Mouse (Mus musculus) cerebellum, postnatal 25 days (tissue): ENCODE results near the gene Satb2.

Experiments used
- DNase-seq, 2 experiments: peaks; one replicate each; pipeline ENCODE4 v3.0.0; 2021; ENCODE audit warnings: mixed read lengths in 2 of 2

The Satb2 gene

DNA sequence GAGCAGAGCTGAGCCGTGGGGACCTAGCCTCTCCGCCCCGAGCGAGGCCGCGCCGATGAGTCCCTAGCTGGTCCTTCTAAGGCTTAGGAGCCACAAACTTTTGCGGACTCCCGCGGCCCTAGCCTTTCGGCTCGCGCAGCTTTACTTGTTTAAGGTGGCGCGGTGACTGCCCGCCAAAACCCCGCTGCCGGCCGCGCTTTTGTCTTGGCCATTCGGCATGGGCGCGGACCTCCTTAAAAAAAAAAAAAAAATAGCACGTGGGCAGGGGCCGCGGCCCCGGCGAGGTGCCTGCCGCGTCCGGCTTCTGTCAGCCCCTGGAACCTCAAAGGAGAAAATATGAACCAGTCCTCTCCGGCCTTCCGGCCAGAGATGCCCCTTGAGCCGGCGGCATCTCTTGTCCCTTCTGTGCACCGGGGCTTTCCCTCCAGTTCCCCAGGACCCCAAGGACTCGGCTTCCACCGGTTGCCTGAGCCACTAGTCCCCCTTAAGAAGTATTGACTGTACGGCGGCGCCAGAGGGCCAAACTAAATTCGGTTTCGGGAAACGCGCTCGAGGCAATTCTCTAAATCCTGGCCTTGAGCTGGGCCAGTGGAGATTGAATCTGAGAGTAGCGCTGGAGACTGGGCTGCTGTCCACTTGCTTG, 5.4 kb downstream of the Satb2 start:
- peak; percentile 98 for DNase-seq

DNA sequence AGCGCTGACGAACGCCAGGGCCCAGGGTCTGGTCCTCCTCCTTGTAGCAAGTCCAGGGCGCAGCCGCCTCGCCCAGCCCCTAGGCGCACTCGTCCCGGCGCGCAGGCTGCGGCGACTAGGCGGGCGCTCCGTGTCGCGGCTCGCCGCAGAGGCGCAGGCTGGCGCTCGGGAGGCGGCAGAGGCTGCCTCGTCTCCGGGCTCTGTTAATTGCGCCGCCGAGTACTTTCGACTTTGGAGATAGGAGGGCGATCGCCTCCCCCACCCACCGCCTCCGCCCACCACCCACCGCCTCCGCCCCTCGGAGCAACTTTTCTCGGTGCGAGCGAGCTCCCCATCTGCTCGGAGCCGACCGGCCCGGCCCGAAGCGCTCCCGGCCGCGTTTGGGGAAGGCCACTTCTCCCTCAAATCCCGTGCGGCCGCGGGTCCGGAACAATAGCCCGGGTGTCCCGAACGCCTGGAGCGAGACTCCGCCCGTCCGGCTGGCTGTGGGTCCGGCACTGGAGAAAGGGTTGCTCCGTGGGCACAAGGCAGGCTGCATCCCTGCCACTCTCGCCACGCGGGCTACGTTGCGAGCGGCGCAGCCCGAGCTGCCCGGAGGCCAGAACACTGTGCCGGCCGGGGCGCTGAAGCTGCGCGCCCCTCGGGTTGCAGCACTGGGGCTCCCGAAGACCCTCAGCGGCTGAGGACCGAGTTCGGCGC, 6.0 kb downstream of the Satb2 start:
- DNase-seq: peak; percentile 58 to 65

DNA sequence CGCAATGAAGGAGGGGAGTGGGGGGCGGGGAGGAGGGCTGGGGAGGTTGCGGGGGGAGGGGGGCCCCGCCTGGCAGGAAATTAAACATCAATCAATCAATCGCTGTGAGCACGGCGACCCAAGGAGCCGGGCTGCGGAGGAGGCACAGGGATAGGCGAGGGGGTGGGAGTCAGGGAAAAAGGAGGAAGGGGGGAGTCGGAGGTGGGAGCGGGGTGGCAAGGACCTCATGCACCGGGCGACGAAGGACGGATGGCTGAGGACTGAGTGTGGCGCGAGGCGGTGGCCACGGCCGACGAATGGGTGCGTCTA, 6.6 kb downstream of the Satb2 start:
- no peak for DNase-seq

DNA sequence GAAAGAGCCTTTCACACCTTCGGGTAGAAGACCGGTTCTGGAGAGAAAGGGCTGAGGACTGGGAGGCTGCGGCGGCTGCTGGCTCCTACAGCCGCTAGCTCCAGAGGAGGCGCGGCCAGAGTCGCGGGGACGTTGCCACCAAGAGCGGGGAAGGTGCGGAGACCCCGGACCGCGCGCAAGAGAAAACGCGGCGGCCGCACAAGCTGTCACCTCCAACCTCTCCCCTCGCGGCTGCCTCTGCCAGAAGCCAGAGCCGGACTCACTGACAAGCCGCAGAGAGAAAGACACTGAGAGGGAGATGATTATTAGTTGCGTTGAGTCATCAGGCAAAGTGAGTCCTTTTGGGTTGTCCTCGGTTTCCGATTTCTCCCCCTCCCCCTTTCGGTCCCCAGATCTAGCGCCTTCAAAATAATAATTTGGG, 7.0 kb downstream of the Satb2 start:
- DNase-seq: peak; percentile 33 to 35

DNA sequence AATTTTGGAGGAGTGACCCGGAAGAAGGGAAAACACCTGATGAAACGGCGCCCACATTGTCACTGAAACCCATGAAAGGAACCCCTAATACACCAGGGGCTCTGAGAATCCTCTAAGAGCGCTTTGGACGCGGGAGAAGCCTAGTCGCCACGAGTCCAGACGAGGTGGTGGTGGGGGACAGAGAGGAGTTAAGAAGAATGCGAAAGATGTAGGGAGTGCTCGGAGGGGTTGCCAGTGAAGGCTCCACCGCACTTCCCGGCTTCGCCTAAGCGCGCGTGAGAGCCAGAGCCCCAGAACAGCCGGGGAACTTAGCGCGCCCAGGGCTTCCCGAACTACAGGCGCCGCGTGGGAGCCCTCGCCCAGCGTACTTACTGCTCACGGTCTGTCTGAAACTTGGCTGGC, 7.7 kb downstream of the Satb2 start:
- DNase-seq: peak; percentile 25 to 29

DNA sequence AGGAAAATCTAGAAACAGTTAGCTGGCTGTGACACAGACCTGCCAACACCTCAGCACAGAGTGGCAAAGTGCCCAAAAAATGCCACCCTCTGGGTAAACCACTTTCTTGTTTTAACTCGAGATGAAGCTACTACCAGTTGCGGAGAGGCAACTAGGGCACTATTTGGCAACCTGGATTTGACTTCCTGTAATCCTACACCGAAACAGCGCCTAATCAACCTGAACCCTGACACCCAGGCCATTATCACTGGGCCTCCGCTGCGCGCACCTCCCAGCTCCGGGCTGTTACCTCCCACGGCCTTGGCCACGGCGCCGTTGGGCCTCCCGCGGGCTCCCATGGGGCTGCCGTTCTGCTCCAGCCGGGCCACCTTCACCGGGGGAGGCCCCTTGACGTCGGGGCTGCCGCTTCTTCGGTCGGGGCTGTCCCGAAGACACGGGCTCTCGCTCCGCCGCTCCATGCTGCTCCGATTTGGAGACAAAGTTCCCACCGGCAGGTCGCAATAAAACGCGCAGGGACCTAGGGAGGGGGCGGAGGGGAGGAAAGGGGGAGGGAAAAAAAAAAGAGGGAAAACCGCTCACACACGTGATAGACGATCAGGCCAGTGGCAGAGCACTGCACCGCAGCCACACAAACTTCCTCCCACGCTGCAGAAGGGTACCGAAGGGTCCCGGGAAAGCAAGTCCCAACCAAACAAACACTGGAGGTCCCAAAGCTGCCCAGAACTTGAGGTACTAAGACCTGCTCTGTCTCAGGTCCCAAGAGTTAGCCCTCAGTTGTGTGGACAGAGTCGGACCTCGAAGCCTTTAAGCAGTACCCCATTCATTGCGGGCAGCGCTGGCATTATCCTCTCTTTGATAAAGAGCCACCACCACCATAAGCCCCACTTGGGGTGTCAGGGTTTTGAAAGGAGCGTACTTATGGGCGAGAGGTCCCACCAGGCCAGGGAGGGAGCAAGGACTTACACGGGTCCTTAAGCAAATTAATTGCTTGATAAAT, 8.8 kb downstream of the Satb2 start:
- DNase-seq: no peak

DNA sequence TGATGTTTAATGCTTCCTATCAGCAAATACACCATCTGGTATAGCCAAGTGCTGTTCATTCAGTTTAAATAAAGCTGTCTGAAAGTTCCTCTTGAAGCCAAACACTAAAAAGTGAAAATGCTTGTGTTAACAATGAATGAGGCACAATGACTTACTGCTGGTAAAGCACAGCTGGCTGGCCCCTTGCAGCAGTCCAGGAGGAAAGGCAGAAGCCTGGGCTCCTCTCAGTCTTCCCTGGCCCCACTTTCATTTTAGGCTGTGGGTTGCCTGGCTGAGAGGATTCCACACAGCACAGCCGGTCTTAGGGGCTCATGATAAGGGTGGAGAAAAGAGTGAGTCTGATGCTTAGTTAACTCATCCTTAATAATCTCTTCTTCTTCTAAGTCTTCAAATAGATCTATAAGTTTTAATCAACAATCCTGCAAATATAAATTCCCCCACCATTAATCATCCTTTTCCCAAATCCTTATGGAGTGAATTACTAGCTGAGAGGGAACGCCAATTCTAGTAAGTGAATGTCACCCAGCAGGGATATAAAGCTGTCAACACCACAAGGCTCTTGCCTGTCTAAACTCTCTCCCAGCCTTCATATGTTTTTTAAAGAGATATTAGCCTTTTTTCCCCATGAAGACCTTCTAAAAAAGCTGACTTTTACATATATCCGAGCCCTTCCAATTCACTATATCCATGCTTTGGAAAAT, 12.4 kb downstream of the Satb2 start:
- no peak for DNase-seq

DNA sequence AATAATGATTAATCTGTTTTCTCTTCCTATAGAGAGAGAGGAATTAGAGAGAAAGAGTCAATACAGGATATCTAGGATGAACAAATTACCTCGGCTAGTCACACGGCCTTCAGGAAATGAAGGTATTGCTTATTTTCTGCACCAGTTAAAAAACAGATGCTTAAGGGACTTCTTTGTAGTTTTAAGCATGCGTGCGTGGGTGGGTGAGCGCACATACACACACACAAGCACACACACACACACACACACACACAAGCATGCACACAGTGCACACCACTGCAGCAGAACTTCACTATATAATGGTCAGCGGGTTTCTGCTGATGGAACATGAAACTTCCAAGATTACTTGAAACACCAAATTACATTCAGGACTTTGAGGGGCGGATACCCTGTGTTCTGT, 14.0 kb downstream of the Satb2 start:
- no peak for DNase-seq

DNA sequence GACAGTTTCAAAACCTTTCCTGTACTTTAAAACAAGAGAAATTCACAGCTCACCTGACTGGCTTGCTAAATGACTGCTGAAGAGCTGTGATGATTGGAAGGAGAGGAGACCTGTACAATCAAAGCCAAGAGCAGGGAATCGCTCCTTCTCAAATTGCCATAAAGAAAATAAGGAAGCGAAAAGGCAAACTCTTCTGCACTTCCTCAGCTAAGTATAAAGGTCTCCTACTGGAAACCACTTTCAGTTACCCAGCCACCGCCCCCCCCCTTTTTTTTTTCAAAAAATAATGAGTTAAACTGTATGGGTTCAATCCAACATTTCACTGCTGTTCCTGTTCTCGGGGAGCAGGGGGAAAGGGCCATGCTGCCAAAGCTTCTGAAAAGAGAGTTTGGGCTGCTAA, 15.2 kb downstream of the Satb2 start:
- no peak for DNase-seq

DNA sequence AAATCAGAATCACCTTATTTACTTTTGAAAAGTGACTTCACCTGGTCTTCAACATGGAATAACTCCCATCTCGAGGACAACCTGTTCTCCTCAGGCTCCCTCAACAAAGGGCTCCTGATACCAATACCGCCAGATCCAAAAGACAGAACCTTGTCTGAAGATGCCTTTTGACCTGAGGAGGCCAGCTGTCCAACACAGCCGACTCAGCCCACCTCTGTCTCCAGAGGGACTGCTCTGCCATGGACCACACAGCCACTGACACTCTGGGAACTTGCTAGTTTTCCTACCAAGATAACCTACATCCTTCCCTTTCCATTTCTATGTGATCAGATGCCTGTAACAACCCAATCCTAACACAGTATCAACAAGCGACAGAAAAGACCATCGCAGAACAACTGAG, 19.5 kb downstream of the Satb2 start:
- no peak for DNase-seq

DNA sequence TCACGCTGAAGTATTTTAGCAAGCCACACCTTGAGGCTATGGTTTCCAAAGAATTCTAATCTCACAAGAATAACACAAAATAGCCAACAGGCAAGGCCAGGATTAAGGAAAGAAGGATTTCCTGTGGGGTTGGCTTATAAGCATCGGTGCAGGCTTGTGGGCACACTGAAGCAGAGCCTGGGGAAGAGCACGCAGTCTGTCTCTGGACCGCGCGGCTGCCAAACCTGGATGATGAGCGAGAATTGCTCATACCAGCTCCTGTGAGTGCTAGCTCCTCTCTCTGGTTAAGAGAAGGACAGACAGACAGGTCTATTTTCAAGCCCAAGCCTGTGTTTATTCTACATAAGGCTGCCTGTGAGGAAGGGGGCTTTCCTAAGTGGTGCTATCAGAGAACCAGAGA, 20.5 kb downstream of the Satb2 start:
- DNase-seq: no peak

DNA sequence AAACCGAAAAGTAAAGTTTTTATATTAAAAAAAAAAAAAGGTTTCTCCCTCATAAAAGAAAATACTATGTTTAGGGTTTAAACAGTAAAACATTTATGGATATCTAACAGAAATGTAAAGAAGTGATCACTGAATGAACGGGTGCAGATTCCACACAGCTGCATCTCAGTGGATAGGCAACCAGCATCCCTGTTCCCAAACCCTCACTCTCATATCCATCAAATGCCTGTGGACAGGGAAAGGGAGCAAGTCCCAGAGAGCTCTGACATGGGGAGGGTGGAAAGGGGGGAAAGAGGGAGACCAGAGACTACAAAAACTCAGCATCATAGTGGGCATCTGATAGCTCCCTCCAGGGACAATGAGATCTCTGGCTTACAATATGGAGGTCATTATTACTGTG, 21.6 kb downstream of the Satb2 start:
- no peak for DNase-seq

DNA sequence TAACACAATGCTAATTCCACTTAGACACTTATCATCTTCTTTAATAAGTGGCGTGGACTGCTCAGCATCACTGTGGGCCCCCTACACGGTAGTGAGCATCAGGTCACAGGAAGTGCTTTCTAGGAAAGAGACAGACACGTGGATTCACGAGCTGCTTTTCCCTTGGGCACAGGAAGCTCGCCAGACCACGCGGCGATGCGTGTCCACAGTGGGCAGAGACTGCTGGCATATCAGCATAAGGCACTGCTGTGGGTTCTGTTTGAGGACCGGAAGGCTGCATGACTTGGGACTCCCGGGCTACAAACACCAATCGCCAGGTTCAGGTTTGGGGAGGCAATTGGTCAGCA, 22.7 kb downstream of the Satb2 start:
- DNase-seq: no peak

DNA sequence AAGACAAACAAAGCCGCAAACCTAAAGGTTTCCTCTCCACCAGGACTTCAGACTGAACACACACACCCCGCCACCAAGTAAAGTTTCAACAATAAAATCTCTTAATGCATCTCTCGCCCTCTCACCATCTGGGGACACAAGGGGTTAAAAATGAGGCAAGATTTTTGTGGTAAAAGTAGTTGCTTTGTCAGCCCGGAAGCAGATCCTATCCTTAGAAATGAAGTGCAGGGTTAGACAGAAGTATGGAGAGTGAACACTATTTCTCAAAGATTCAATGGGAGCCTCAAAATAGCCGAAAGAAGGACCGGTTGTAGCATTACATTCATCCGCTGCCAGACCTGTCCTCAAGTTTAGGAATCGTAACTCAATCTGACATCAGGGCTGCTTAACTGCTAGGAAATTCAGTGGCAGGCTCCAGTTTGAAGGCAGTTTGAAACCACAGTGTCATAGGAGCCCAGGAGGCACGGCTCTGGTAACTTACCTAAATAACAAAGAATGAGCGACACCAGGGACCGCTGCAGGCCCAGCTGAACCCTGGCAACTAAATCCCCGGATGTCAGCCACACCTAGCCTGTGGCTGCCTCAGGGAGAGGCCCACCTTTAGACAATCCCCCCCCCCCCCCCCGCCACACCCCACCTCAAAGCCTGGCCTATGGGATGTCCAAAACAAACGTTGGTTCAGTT, 23.3 kb downstream of the Satb2 start:
- no peak for DNase-seq

DNA sequence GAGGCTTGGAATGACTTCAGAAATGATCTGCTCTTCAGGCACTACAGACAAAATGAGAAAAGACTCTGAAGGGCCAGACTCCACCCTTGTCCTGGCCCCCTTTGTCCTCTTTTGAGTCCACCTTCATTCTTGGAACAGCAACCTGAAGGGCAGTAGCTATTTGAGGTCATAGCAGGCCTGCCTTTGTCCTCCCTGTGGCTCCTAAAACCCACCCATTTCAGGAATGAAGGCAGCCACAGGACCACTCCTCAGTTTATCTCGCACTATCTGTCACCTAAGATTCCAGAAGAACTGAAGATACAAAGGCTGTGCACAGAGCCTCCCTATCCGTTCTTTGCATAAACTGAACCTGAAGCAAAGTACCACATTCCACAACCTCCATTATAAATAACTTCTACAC, 24.9 kb downstream of the Satb2 start:
- no peak for DNase-seq

DNA sequence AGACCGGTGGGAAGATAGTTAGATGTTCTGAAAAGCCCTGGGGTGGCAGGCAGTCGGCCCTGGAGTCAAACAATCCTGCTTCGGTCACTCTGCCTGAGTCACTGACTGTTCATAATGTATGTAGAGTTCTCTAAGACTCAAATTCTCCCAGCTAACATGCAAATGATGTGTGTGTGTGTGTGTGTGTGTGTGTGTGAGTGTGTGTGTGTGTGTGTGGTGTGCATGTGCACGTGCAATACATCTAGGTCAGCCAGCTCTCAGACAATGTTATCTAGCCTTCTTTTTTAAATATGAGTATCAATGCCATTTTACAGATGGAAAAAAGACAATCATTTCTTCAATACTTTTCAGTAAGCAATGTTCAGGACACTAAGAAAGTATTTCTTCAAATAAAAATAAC, 26.5 kb downstream of the Satb2 start:
- DNase-seq: no peak

DNA sequence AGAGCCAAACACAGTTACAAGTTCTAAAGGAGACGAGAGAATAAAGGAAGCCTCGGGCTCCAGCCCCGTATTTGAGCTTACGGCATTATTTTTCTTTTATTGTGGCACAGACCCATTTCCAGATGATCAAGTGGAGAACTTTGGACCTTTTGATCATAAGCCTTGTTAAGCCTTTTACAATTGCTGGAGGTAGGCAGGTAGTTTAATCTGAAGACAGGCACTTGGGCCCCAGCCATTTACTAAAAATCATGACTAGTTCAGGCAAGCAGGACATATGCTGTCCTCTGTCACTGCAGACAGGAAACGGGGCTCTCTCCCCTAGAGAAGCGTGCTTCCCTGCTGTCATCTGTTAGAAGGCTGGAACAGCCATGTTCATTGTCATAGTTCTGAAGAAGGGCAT, 26.9 kb downstream of the Satb2 start:
- no peak for DNase-seq

DNA sequence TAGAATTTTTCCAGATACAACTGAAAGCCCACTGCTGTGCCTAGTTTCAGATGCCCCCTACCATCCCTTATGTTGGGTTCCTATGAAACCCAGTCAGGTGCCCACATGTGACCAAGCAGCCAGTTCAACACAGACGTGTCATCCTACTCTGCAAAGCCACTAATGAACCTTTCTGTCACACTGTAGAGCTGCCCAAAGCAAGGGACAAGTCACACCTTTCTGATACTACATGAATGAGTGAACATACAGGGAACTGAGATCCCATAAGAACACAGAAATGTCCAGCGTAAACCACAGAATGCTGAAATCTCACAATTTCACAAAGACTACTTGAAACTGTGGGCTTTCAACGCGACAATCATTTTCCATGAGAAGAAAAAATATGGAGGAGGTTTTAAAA, 39.0 kb downstream of the Satb2 start:
- no peak for DNase-seq

DNA sequence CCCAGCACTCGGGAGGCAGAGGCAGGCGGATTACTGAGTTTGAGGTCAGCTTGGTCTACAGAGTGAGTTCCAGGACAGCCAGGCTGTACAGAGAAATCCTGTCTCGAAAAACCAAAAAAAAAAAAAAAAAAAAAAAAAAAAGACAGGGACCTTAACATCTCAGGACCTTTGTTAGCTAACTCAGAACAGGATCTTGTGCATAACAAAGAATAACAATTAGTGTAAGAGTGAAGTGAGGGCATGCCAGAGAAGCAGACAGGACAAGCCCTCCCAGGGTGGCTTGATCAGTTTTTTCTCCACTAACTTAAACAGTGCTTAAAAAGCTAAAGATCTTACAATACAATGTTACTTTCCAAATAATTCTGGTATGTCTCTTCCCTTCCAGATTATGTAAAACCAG, 40.0 kb downstream of the Satb2 start:
- DNase-seq: no peak

DNA sequence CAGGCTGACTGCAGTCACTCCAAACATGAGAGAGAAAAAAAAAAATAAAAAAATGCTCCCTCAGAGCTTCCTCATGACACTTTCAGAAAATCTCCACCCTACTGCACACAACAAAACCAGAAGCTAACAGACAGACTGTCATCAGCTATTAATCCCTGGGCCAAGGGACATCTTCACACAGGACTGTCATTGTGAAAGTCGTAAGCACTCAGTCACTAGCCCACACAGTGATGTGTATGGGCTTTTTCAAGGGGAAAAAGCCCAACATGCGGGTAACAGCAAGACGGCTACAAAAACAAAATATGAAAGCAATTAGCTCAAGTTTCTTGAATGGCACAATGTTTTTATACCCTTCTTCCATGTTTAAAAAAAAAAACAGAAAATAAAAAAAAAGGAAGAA, 41.9 kb downstream of the Satb2 start:
- no peak for DNase-seq

DNA sequence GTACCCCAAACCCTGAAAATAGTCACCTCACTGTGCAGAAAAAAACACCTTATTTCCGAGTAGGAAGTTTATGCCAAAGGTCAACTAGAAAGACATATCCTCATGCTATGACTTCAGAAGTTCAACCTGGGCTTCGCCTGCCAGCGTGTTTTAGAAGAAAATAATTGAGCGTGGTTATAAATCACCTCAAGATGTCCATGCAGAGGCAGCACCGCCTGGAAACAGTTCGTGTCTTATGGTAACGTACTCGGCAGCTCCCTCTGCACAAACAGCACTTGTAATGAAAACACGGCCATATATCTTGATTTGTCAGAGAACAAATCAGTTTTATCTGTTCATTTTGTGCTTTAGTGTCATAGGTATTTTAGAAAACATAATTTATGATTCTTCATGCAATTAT, 44.6 kb downstream of the Satb2 start:
- DNase-seq: no peak

DNA sequence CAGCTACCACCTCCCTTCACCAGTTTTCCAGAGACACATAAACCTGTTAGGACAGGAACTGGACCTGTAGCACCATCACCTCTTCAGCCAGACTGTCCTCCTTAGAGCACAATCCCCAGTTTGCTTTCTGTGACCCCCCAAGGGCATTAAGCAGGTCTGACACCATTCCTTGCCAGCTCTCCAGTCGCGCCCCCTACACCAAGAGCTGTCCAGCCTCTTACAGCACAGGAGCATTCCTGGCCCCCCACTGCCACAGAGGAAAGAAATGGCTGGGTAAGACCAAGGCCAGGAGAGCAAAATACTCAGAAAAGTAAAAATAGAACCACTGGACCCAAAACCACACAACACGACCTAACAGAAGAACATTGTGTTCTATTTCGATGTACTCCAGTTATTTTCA, 48.4 kb downstream of the Satb2 start:
- no peak for DNase-seq

DNA sequence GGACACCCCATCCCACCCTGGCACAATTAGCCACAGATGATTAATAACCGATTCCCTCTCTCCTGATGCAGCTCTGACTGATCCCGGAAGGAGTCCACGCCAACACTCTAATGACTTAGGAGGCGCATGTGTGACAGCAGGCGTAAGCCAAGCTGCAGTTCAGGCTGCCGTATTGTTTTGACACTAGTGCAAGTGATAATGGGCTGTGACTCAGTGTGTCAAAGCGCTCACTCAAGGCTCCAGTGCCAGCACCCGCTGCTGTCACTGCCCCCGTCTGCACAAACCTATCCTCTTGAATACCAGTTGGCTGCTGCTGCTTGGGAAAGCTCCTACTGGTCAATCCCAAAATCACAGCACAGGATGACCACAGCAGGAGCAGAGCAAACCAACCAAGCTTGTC, 49.7 kb downstream of the Satb2 start:
- DNase-seq: peak in 1 of 2 experiments; percentile 5
